ENCODE assay signal across 20 mouse cellular contexts in genomic region chr9:48029021-48029420, GRCm38 (mm10).
A peak's percentile ranks its signal among the peaks of the same experiment; 100 is the strongest.
DNase-seq lines count a peak whose midpoint lies in the region.
"Had no signal": no experiment of that assay in that cellular context is flagged by ENCODE, and none has a peak within 500 bp of the region (broad histone marks: within the 10 kb centered on the region; RNA-seq: fewer than 3 reads in every experiment).

No protein-coding gene starts in this region.

- peak; percentile 15 to 19 for DNase-seq in cerebellum, postnatal 10 days
- no peak for DNase-seq in cerebellum, adult 8-10 months
- DNase-seq in layer of hippocampus, adult 9-10 months (ENCODE audit: low spot score): peak; percentile 61
- no peak for DNase-seq in layer of hippocampus, postnatal 36 days
- peak; percentile 44 for DNase-seq in right cerebral cortex, adult 18-20 months
- DNase-seq in right cerebral cortex, postnatal 14 days: no peak
- DNase-seq in embryo, embryonic 11 days: no peak
- DNase-seq: adrenal gland, postnatal 10 days; forebrain, postnatal 0 days; gastrocnemius, adult 2 months; gastrocnemius, postnatal 36 days; heart, adult 18-20 months; heart, postnatal 4 days; kidney, adult 8-10 months; kidney, postnatal 4 days; lung, embryonic 14.5 days; lung, postnatal 14 days; retina, postnatal 1 day; thymus, adult 2 months; thymus, postnatal 36 days had no signal

Comparison
In these comparisons a context has a peak if more than half of its experiments do, and no peak if none do; other contexts are left out.
1. DNase-seq: peak in cerebellum, postnatal 10 days (2 of 2), layer of hippocampus, adult 9-10 months (single experiment) and right cerebral cortex, adult 18-20 months (single experiment); none in cerebellum, adult 8-10 months (single experiment), layer of hippocampus, postnatal 36 days (0 of 2), right cerebral cortex, postnatal 14 days (single experiment) and embryo, embryonic 11 days (single experiment).